Mouse (Mus musculus): ENCODE results near the gene Cryge. TPM values are rescaled to one million over a fixed set of nuclear protein-coding genes. Genes with fewer than 3 reads are reported as not detected.
"Not testable (repeated sequence)": the region's sequence is repeated elsewhere in the genome, so short reads cannot be mapped to it uniquely, and the experiment has no call there.

Gene Cryge
- total RNA-seq (2015; ENCODE audit: low replicate concordance), result not detected in 2 replicates
- not detected in 2 replicates for total RNA-seq (2017; ENCODE audit: low replicate concordance)

- ATAC-seq (replicated peaks; ENCODE audit: low FRiP score, poor library complexity, severe bottlenecking), result not testable (repeated sequence)
Measured at GRCm38 (mm10) chr1:65050952-65051351, at the start of gene Cryge. Gene Cryge (minus strand): TSS chr1:65051149.

GRCm38 (mm10) chr1:65096953-65097352 lies 46.0 kb upstream of the Cryge start:
- ATAC-seq (replicated peaks; ENCODE audit: low FRiP score, poor library complexity, severe bottlenecking), result no peak

DNA sequence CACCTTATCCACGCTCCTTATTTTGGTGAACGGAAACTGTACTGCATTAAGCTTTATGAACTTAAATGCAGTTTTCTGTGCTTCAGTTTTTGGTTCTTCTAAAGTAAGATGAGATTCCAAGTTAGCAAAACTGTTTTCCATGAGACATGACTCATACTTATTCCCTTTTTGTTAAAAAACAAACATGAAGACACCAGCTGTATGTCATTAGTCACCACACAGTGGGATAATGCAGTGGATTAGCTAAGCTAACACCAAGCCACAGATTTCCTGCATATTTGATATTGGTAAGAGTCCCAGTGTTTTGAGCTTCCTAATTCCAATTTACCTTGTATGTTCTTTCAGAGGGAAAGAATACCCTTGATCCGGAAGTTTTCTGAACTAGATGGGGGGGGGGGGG lies 40.6 kb upstream of the Cryge start:
- ATAC-seq (replicated peaks; ENCODE audit: low FRiP score, poor library complexity, severe bottlenecking), result no peak

DNA sequence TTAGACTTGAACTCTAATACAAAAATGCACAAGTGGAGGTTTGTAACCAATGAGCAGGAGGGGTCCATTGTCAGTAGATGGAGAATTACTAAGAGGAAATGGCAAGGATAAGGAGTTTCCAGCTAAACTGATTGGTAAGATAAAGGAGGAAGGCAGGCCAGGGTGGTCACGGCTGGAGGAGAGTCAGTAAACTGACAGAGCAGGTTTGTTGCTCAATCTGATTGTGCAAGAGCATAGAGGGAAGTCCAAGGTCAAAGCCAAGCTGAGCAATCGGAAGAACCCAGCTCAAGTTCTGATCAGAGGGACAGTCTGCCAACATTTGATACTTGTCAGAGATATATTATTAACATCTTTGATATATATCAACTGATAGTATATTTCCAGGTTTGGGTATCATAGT lies 39.4 kb upstream of the Cryge start:
- ATAC-seq (replicated peaks; ENCODE audit: low FRiP score, poor library complexity, severe bottlenecking), result no peak

GRCm38 (mm10) chr1:65088567-65089356 lies 37.8 kb upstream of the Cryge start:
- no peak for ATAC-seq (replicated peaks; ENCODE audit: low FRiP score, poor library complexity, severe bottlenecking)

DNA sequence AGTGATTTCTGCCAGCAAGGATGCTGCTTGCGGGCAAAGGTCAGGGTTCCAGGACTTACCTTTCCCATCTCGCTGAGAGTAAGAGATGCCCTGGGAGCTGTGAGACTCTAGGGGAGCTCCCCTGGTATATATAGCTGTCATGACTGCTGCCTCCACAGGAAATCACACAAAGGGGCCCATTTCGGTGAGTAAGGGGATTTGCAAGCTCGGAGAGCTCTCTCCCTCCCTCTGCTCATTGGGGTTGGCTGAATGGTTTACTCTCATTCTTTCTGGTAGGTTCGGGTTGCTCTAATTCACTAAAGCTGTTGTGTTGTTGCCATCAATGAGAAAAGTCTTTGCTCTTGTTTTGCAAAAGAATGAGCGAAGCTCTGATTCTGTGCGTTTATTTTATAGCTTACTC lies 31.2 kb upstream of the Cryge start, which contains the start of gene Crygb:
TSS of gene Crygb (minus strand) at position 101 of the 400 bp plus-strand sequence.
- ATAC-seq (replicated peaks; ENCODE audit: low FRiP score, poor library complexity, severe bottlenecking), result no peak

- ATAC-seq (replicated peaks; ENCODE audit: low FRiP score, poor library complexity, severe bottlenecking), result no peak
Measured at GRCm38 (mm10) chr1:65075607-65076006, 24.7 kb upstream of the Cryge start.

DNA sequence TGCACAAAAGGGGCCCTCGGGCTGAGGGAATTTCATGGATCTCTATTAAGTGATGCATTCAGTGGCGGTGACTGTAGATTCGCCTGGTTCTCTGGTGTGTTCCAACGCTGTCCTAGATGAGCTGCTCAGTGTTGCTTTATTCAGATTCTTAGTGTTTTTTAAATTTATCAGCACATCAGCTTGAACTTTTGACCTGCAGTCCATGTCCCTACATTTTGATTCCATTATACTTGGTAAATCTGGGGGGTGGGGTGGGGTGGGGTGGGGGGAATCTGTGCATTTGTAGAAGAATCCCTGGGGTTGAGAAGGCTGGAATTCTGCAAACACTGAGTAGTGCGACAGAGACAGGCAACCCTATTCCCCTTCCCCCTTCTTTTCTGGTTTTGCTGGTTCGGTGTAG lies 22.6 kb upstream of the Cryge start, which contains the start of gene Crygc:
TSS of gene Crygc (minus strand) at position 101 of the 400 bp plus-strand sequence.
- ATAC-seq (replicated peaks; ENCODE audit: low FRiP score, poor library complexity, severe bottlenecking), result no peak

DNA sequence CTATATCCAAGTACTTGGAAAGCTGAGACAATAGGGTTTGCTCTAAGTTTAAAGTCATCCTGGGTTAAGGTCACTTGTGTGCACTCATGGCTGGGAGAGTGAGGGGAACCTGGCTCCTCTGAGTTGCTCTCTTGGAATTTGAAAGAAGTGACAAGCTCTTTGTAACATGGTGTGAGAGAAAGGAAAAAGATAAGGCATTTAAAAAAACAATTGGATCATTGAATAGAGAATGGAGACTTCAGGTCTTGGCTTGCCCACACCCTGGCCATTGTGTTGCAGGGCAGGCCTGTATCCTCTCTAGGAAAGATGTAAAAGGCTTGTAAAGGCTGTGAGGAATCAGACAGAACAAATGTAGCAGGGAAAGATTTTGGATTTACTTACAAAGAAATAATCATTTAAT lies 16.9 kb upstream of the Cryge start:
- no peak for ATAC-seq (replicated peaks; ENCODE audit: low FRiP score, poor library complexity, severe bottlenecking)

- no peak for ATAC-seq (replicated peaks; ENCODE audit: low FRiP score, poor library complexity, severe bottlenecking)
Measured at GRCm38 (mm10) chr1:65064201-65064600, 13.3 kb upstream of the Cryge start.

DNA sequence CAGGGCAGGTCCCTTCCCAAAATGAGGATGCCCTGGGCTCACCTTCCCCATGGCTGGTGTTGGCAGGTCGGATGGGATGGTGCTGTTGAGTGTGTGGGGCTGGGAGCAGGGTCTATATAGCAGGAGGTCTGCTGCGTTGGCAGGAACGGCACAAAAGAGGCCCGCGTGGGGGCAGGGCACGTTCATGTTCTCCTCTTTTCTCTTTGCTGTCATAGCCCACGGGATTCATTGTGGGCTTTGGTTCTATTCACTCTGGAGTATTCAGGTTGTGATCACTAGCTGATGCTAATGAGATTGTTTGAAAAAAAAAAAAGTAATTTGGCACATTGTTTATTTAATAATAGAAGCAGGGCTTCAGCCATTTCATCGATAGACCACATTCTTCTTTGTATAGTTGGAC lies 12.4 kb upstream of the Cryge start, which contains the start of gene Crygd:
TSS of gene Crygd (minus strand) at position 101 of the 400 bp plus-strand sequence.
- ATAC-seq (replicated peaks; ENCODE audit: low FRiP score, poor library complexity, severe bottlenecking), result no peak

GRCm38 (mm10) chr1:65052140-65052539 lies 1.2 kb upstream of the Cryge start:
- no peak for ATAC-seq (replicated peaks; ENCODE audit: low FRiP score, poor library complexity, severe bottlenecking)

DNA sequence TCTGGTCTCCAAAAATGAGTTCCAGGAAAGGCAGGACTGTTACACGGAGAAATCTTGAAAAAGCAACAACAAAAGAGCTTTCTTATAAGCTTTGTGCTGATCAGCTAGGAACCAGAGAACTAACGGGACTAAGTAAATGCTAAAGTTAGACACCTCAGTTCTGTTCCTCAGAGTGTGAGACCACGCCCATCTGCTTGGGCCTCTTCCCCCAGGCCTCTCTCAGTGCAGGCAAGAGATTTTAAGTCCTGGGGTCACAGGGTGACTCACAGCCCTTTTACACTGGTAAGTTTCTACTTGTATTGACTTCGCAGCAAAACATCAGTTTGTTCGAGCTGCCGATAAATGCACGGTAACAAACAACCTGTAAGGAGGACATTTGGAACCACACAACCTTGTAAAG lies 747 bp upstream of the Cryge start:
- no peak for ATAC-seq (replicated peaks; ENCODE audit: low FRiP score, poor library complexity, severe bottlenecking)

GRCm38 (mm10) chr1:65048781-65049180 lies 2.2 kb downstream of the Cryge start:
- no peak for ATAC-seq (replicated peaks; ENCODE audit: low FRiP score, poor library complexity, severe bottlenecking)

DNA sequence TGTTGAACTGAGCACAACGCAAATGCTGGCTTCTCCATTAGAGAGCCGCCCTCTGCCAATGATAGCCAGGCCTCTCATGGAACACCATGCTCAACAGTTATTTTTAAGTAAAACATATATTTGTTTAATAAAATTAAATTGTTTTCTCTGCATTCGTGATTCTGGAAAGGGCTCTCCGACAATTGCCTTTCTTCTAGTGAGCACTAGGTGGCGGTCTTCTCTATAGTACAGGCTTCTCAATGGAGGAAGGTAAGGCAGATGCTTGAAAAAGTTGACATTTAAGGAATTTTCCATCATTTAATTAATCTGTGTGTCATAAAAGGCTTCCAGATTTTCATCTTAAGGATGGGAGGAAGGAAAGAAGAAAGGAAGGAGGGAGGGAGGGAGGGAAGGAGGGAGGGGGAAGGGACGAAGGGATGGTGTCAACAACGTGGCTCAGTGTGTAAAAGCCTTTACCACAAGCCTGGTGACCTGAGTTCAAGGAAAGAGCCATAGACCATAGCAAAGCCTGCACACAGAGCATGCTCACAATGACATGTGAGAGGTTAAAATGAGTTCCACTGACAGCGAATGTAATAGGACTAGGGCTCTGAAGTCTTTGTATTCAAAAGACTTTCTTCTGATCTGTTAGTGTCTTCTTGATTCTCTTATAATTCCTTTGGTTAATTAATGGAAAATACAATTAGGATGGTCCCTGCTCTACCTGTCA lies 4.4 kb downstream of the Cryge start:
- ATAC-seq (replicated peaks; ENCODE audit: low FRiP score, poor library complexity, severe bottlenecking), result no peak

DNA sequence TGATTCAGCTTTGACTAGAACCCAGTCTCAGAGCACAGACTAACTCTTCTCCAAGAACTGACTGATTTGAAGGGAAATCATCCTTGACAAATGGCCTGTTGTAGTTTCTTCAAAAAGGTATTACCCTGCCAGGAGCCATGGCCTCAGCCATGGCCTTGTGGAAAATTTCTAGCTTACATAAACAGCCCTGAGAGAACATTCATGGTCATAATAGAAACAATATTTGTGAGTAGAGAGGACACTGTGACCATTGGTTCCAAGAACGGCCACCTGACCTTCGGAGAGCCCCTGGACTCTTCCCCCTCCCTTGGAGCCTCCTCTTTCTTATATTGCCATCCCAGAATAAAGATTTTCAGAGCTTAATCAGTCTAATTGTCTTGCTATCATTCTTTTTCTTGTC lies 7.5 kb downstream of the Cryge start:
- ATAC-seq (replicated peaks; ENCODE audit: low FRiP score, poor library complexity, severe bottlenecking), result no peak

DNA sequence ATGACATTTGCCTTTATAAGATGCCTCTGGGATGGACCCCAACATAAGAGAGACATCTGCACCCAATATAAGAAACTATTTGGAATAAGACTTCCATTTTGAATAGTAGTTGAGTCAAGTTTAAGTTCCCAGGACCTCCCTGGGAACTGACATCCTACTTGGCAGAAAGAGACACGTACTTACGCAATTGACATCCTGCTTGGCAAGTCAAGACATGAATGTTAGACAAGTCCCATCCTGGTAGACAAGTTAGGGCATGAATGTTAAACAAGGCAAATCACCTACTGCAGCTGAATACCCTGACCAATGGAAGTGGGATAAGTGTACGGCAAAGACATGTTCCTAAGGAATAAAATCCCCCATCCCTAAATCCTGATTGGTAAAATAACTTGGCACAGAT lies 9.1 kb downstream of the Cryge start:
- ATAC-seq (replicated peaks; ENCODE audit: low FRiP score, poor library complexity, severe bottlenecking), result no peak

DNA sequence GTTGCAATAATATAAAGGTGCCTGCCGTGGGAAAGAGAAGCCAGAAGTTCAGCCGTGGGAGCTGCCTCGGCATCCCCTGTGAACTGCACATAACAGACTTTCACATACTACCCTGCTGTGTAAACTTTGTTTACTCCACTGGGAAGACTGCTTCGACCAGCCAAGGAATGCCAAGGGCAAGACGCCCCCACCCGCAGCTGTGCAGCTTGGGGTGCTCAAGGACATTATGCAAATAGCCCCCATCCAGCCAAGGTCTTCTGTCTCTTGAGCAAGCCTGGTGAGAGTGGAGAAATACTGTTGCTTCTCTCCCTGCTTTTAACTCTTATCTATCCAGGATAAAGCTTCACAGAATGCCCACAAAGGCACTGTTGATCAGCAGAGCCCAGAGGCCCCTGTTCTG lies 10.1 kb downstream of the Cryge start:
- no peak; the same call in 1 of the 2 replicates for ATAC-seq (replicated peaks; ENCODE audit: low FRiP score, poor library complexity, severe bottlenecking)

DNA sequence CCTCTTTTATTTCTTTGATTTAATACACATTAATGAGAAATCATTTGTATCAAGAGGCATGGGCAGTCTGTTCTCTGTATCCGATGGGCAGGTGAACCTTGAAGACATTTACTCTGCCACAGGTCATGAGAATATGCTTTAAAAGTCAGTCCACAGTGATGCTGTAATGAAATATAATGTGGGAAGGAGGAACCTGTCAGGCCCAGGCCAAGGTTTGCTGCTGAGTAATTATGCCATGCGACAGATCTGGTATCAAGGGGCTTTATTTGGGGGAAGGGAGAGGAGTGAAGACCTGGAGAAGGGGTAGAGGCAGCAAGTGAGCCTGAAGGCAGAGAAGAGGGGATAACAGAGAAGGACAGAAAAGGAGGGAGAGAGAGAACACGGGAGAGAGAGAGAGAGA lies 11.3 kb downstream of the Cryge start:
- ATAC-seq (replicated peaks; ENCODE audit: low FRiP score, poor library complexity, severe bottlenecking), result no peak

DNA sequence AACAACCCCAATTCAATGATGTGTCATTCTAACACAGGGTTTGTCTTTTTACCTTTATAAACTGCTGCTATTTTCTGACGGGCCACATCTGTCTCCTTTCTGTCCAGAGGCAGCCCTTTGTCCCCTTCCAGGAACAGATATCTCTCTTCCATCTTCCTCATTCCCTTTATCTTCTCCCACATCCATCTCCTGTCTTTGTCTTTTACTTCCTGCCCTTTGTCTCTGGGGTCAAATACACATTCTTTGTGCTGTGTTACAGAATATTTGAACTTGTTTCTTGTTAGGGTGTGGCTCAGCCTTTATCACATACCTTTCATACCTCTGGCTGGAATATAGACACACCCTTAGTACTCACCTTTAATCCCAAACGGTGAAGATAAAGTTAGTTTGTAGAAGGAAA lies 13.4 kb downstream of the Cryge start:
- ATAC-seq (replicated peaks; ENCODE audit: low FRiP score, poor library complexity, severe bottlenecking), result no peak

DNA sequence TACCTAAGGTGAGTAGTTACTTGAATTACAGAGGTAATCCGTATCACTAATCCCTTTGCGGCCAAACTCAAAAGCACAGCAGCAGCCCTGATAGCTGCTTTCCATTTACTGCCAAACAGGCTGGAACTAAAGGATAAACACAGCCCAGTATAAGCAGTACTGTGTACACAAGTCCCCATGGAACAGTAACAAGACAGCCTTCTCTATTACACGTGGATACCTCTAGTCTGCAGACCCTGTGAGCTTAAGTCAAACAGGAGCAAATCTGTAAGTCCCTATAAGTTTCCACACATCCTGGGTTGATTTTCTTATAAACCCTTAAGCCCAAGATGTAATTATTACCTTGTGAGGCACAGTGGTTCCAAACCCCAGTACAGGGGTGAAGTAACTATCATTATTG lies 15.4 kb downstream of the Cryge start:
- ATAC-seq (replicated peaks; ENCODE audit: low FRiP score, poor library complexity, severe bottlenecking), result no peak
